Mouse (Mus musculus) kidney, postnatal 0 days (tissue): ENCODE measurements around the gene Eif4h. TPM values are rescaled to one million over a fixed set of nuclear protein-coding genes. Genes with fewer than 3 reads are reported as not detected.

Source experiments
- ATAC-seq: fragments of 200-750 bp; cut with Nextera tagmentation; replicated peaks from 2 replicates; pipeline ENCODE4 v1.8.0; 2017; ENCODE audit warnings: low read depth, moderate number of reproducible peaks, moderate TSS enrichment, moderate library complexity; ENCODE audit not compliant: low FRiP score
- DNase-seq: peaks from one replicate; pipeline ENCODE4 v3.0.0-alpha.2; 2016; ENCODE audit warnings: low spot score
- H3K27ac ChIP-seq: fragments of 300-500 bp; sonication (generic); 2 replicates; pipeline ENCODE4 v1.5.1; 2014; ENCODE audit warnings: mild to moderate bottlenecking
- H3K27me3 ChIP-seq: fragments of 300-500 bp; sonication (generic); 2 replicates; pipeline ENCODE4 v1.6.1; 2014; ENCODE audit warnings: low read length, mixed read lengths; ENCODE audit not compliant: insufficient read depth
- H3K36me3 ChIP-seq: fragments of 300-500 bp; sonication (generic); 2 replicates; pipeline ENCODE4 v1.6.1; 2014; ENCODE audit warnings: low read length, mixed read lengths; ENCODE audit not compliant: insufficient read depth
- H3K4me1 ChIP-seq: fragments of 300-500 bp; sonication (generic); replicated peaks from 2 replicates; pipeline ENCODE4 v1.6.1; 2014; ENCODE audit warnings: antibody characterized with exemption, low read length, mixed read lengths; ENCODE audit not compliant: insufficient read depth
- H3K4me2 ChIP-seq: fragments of 300-500 bp; sonication (generic); 2 replicates; pipeline ENCODE4 v1.6.1; 2014; ENCODE audit warnings: mild to moderate bottlenecking, low read length, moderate library complexity, mixed read lengths
- H3K4me3 ChIP-seq: fragments of 300-500 bp; sonication (generic); replicated peaks from 2 replicates; pipeline ENCODE4 v1.5.1; 2014; ENCODE audit warnings: low read depth, low read length
- H3K9ac ChIP-seq: fragments of 300-500 bp; sonication (generic); 2 replicates; pipeline ENCODE4 v1.6.1; 2014; ENCODE audit warnings: low read depth, low read length
- H3K9me3 ChIP-seq: fragments of 300-500 bp; sonication (generic); replicated peaks from 2 replicates; pipeline ENCODE4 v1.6.1; 2016; ENCODE audit warnings: low read length, inconsistent platforms, mixed read lengths
- CTCF ChIP-seq: IDR thresholded peaks from 2 replicates; pipeline ENCODE4 v1.5.1; 2016; ENCODE audit warnings: antibody characterized with exemption, low read depth, mild to moderate bottlenecking, moderate library complexity
- WGBS: fragments of 180-500 bp; shearing (Covaris S2); extraction: QIAGEN DNeasy Blood & Tissue Kit; methylation state at CpG from one replicate; pipeline ENCODE4 v1.1.7; 2014; 5-methylcytosine and 5-hydroxymethylcytosine counted together
- polyA plus RNA-seq: library from polyadenylated mRNA; unstranded; fragments of >200 nt; fragmentation: Nextera tagmentation; extraction: Ambion mirVana; gene quantifications from 2 replicates; pipeline ENCODE4 v1.2.1, GENCODE M21; 2015

Eif4h gene
- polyA plus RNA-seq, 1 experiment from 2014 or later: 327 TPM

DNA sequence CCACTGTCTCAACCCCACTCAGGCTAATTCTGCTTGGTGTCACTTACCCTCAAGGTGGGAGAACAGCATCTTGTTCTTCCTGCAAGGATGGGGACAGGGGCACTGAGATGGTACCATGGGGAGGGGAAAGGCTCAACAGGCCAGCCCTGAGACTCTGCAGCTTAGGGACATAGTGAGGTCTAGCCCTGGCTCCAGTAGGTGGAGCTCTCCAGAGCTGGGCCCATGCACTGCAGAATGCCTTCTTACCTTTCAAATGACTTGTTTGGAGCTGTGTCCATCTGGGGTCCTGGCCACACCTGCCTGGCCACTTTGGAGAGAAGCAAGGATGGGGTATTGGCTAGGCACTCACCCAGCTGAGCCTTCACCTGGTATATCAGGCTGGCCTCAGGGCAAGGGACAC, 33.0 kb downstream of the Eif4h start:
- peak; percentile 30; the same call in 1 of the 2 replicates for TF ChIP-seq CTCF
- Histone ChIP-seq H3K4me1 (no peaks in the 10 kb centered on the region), H3K4me3 (no peak overlapping the region), H3K27ac (no peak overlapping the region), H3K9ac (no peak overlapping the region), H3K36me3 (no peaks in the 10 kb centered on the region), H3K9me3 (no peaks in the 10 kb centered on the region), H3K4me2 (no peak overlapping the region), H3K27me3 (no peaks in the 10 kb centered on the region)
- ATAC-seq (no peak), DNase-seq (no peak)

DNA sequence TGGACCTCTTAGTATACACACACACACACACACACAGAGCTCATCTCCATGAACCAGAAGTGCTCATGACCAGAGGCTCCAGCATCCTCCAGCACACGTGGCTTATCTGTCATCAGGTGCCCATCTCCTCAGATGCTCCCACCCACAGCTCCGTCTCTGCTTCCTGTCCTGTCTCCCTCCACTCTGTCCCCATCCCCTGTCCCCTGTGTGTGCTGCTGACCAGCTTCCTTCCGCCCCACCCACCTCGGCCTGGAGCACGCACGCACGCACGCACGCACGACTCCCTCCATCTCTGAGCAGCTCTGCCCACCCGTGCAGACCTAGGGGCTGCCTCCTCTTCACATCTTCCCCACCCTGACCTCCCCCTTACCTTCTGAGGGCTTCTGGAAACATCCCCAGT, 34.9 kb downstream of the Eif4h start:
- DNase-seq (no peak), ATAC-seq (no peak)
- Histone ChIP-seq H3K4me3 (no peak overlapping the region), H3K9me3 (no peaks in the 10 kb centered on the region), H3K27ac (no peak overlapping the region), H3K4me1 (no peaks in the 10 kb centered on the region), H3K36me3 (no peaks in the 10 kb centered on the region), H3K27me3 (no peaks in the 10 kb centered on the region), H3K4me2 (no peak overlapping the region), H3K9ac (no peak overlapping the region)
- WGBS: 84% methylated on average over 11 of the region's 11 CpGs
- no peak for TF ChIP-seq CTCF

DNA sequence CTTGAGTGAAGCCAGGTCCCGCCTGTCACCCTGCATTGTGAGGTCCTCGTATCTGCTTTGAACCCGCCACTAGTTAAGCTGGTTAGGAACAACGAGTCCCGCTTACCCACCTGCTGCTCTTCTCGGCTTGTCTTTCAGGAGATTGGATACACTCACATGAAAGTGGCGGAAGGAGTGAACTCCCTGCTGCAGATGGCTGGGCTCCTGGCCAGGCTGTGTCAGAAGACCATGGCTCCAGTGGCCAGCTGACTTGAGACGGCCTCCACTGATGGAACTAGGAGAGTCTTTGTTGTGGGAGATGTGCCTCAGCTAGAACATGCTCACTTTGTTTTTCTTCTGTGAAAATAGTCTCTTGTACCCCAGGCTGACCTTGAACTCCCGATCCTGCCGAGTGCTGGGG, 41.6 kb downstream of the Eif4h start:
- Histone ChIP-seq H3K27me3 (no peaks in the 10 kb centered on the region), H3K4me1 (no peaks in the 10 kb centered on the region), H3K36me3 (peaks cover 45% of the 10 kb centered on the region), H3K27ac (no peak overlapping the region), H3K9me3 (no peaks in the 10 kb centered on the region), H3K4me2 (no peak overlapping the region), H3K4me3 (no peak overlapping the region), H3K9ac (no peak overlapping the region)
- TF ChIP-seq CTCF: no peak
- ATAC-seq (no peak), DNase-seq (no peak)
- WGBS: 81% methylated on average over 10 of the region's 10 CpGs

DNA sequence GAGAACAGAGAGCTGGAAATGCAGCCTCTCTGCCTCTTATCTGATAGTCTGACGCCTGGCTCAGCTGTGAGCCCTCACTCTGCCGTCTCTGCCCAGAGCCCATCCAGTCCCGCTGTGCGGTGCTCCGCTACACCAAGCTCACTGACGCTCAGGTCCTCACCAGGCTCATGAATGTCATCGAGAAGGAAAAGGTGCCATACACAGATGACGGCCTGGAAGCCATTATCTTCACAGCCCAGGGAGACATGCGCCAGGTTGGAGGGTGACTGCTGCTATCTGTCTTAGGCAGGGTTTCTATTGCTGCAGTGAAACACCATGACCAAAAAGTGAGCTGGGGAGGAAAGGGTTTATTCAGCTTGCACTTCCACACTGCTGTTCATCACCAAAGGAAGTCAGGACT, 46.2 kb downstream of the Eif4h start:
- Histone ChIP-seq H3K4me1 (no peaks in the 10 kb centered on the region), H3K4me3 (no peak overlapping the region), H3K4me2 (no peak overlapping the region), H3K9me3 (no peaks in the 10 kb centered on the region), H3K27ac (no peak overlapping the region), H3K27me3 (no peaks in the 10 kb centered on the region), H3K36me3 (peaks cover 54% of the 10 kb centered on the region), H3K9ac (no peak overlapping the region)
- DNase-seq (no peak), ATAC-seq (no peak)
- TF ChIP-seq CTCF: no peak
- 90% methylated on average over 9 of the region's 9 CpGs for WGBS

DNA sequence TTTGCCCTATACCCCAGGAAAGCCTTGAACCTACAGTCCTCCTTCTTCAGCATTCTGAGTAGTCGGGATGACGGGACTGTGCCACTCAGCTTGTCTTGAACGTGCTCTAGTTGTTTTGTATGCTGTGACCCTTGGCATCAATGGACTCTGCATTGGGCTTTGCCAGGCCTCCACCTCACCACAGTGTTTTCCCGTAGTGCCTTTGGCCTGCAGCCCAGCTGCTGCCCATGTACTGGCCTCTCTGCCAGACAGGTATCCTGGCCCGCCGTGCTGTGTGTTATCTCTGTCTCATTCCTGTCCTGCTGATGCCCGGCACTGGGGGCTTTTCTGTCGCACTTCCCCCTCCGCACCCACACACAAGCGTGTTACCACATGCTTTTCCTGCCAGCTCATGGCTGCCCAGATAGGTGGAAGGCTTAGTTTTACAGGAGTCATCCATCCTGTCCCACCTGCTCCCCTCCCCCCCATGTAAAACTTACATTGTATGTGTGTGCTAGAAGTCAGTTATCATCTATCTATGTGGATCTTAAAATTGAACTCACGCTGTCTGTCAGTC, 47.2 kb downstream of the Eif4h start:
- Histone ChIP-seq H3K27ac (no peak overlapping the region), H3K9ac (no peak overlapping the region), H3K27me3 (no peaks in the 10 kb centered on the region), H3K4me2 (no peak overlapping the region), H3K36me3 (peaks cover 46% of the 10 kb centered on the region), H3K4me1 (no peaks in the 10 kb centered on the region), H3K4me3 (no peak overlapping the region), H3K9me3 (no peaks in the 10 kb centered on the region)
- DNase-seq: no peak
- no peak for TF ChIP-seq CTCF
- no peak for ATAC-seq
- WGBS: 96% methylated on average over 11 of the region's 11 CpGs

DNA sequence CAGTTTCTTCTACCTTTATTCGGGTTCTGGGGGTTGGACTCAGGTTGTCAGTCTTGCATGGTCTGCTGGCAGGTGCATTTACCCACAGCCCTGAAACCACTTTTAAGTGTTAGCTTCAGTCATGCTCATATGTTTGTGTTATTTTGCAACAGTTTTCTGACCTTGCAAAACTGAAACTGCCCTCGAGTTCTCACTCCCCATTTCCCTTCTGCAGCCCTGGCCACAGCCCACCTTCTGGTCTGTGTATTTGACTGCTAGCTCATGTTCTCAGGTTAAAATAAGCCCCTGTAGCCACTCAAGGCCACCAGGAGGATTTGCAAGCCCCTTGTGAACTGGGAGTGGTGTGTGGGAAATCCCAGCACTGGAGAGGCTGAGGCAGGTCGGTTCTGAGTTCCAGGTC, 49.4 kb downstream of the Eif4h start:
- H3K9ac ChIP-seq: no peak overlapping the region
- TF ChIP-seq CTCF: no peak
- WGBS: 81% methylated on average over 3 of the region's 3 CpGs

GRCm38 (mm10) chr5:134584798-134585197, 54.5 kb downstream of the Eif4h start:
- Histone ChIP-seq H3K27me3 (no peaks in the 10 kb centered on the region), H3K4me1 (no peaks in the 10 kb centered on the region), H3K36me3 (0 out of 2 replicates have a peak, but pooled peaks cover 2% of the 10 kb centered on the region), H3K9me3 (no peaks in the 10 kb centered on the region), H3K9ac (no peak overlapping the region), H3K27ac (no peak overlapping the region), H3K4me2 (no peak overlapping the region), H3K4me3 (no peak overlapping the region)
- no peak for TF ChIP-seq CTCF
- no peak for DNase-seq
- 92% methylated on average over 5 of the region's 5 CpGs for WGBS
- ATAC-seq: no peak

More for the DNA sequence above, 49.4 kb downstream of the Eif4h start:
- H3K36me3 ChIP-seq: peaks cover 38% of the 10 kb centered on the region
- no peak overlapping the region for H3K4me3 ChIP-seq
- no peak overlapping the region for H3K27ac ChIP-seq
- no peaks in the 10 kb centered on the region for H3K9me3 ChIP-seq
- H3K27me3 ChIP-seq: no peaks in the 10 kb centered on the region
- no peak for ATAC-seq
- H3K4me2 ChIP-seq: no peak overlapping the region
- no peak for DNase-seq
- H3K4me1 ChIP-seq: no peaks in the 10 kb centered on the region
